Mouse (Mus musculus) left cerebral cortex, adult 9 months (tissue): ENCODE data around the gene Dact2.
A peak's percentile ranks its signal among the peaks of the same experiment; 100 is the strongest.

Experiments
- DNase-seq, 2 experiments: peaks; one replicate each; pipeline ENCODE4 v3.0.0; 2022; ENCODE audit warnings: low spot score in 2 of 2

Gene Dact2

DNA sequence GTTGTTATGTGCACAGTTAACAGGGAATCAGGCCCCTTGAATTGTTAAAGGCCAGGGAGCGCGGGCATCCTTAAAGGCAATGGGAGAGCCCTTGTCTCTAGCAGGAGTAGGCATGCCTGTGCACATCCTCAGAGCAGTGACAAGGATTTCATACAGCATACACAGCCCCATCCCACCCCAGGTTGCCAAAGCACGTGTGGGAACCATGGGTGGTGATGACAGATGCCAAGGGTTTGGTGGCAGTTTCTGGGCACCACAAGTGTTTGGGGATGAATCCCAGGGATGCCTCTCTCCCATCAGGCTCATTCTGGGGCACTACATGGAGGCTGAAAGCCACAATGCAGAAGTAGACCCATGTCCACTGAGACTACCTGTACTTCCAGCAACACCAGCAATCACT, 29.7 kb downstream of the Dact2 start:
- DNase-seq: no peak

DNA sequence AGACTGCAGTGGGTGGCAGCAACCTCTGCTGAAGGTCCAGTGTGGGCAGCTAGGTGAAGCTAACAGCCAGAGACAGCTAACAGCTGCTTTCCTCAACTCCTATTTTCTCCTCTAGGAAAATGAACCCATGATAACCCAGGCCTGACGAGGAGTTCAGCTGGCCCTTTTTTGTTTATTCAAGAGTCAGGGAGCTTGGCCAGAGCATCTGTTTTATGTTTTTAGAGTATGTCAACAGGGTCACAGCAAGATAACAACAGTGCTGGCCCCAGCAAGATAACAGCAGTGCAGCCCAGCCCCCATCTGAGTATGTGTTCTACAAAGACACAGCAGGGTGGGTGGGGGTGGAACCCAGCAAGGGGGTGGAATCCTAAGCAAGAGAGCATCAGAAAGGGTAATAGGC, 30.6 kb downstream of the Dact2 start:
- no peak for DNase-seq

- DNase-seq: no peak
Measured at GRCm38 (mm10) chr17:14172731-14173130, 31.4 kb downstream of the Dact2 start.

DNA sequence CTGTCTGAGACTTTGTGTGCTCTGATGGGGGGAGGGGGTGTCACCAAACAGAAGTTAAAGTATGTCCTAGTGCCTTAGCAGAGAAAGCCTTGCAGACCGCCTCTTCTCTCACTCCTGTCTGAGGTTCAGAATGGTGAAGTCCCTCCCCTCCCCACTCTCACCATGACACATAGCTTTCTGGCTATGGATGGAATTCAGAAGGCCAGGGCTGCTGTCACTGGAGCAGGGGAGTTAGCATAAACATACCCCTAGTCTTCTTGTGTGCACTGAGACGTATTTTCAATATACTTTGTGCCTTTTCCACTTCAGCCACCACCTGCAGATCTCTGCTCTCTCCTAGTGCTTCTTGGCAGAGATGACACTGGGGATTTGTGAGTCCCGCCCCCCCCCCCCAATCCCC, 31.9 kb downstream of the Dact2 start:
- DNase-seq: no peak

DNA sequence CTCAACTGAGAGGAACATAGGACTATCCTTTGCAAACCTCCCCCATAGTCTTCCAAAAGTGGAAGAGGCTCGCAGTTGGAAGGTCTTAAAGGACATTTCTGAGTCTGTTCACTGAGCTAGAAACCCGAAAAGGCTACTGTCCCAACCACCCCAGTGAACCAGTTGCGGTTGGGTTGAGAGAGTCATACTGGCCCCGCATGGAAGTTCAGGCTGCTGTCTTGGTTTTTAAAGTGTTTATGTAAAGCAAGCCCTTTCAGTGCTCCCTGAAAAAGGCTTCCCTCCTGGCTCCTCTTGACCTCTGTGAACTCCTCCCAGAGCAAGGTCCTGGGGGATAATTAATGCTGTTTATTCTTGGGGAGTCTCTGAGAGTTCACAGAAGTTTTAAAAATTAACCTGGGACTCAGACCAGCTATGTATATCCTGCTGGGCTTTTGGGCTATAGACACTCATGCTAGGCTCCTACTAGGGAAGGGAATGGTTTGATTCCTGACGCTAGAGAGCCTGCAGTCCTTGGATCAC, 33.1 kb downstream of the Dact2 start:
- DNase-seq: no peak

- no peak for DNase-seq
Measured at GRCm38 (mm10) chr17:14169431-14169830, 34.7 kb downstream of the Dact2 start.

DNA sequence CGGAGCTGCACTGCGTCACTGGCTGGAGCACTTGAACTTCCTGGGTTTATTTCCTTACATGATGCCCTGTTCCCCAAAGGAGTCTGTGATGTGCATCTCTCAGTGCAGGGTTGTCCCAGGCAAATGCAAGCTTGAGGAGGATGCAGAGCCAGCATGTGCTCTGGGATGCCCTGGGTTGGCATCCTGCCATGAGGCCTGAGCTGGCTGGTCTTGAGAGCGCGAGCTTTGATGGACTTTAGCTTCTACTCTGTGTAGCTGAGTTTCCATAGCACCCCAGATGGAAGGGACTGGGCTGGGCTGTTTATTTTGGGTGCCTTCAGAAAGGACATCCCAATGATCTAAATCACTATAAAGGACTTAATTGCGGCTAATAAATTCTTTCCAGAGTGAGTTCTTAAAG, 36.5 kb downstream of the Dact2 start:
- no peak for DNase-seq

DNA sequence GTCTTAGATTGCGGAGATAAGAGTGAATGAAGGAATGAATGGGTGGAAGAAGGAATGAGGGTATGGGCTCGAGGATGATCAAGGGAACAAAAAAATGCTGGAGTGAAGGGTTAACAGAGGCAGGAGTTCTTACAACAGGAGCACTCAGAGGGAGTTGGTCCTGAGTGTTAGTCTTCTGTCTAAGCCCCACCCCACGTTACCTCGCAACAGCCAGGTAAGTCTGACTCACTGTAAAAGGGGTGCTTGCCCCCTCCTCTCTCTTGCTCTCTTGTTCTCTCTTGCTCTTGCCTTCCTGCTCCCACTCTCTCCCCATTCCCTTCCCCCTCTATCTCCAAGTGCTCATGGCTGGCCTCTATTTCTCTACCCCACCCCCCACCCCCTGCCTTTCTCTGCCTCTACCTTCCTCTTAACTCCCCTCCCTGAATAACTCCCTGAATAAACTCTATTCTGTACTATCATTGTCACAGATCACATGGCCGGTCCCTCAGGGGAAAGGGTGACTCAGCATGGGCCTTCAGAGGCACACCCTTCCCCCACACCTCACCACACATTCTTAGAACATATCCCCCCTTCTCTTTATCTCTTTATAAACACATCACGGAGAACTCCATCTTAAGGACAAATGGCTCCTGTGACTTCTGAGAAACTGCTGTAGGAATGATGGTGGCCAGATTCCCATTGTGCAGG, 37.2 kb downstream of the Dact2 start:
- DNase-seq: no peak

- no peak for DNase-seq
Measured at GRCm38 (mm10) chr17:14165934-14166610, 38.0 kb downstream of the Dact2 start.

DNA sequence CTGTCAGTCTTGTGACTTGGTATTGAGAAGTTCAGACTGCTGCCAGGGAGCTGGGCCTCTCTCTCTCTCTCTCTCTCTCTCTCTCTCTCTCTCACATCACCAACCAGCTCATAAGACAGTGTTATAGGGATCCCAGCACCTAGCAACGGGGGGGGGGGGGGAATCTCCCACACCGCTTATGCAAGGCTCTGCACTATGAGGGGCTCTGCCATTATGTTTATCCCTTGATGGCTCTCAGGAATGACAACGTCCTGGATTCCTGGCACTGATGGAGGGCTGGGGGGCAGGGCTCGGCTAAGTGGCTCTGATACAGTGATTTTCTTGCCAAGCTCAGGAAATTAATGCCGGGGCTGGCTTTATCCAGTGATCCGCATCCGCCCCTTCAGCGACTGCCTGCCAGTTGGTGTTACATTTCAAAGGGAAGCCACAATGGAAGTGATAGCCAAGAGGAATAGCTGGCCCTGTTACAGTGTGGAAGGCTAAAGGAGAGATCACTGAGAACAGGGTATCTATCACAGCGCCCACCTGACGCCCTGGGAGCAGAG, 38.7 kb downstream of the Dact2 start:
- peak in 1 of 2 experiments; percentile 58 for DNase-seq

GRCm38 (mm10) chr17:14160846-14161245, 43.3 kb downstream of the Dact2 start:
- no peak for DNase-seq

GRCm38 (mm10) chr17:14157779-14158195, 46.3 kb downstream of the Dact2 start:
- DNase-seq: no peak
